Mouse (Mus musculus) liver, embryonic 14.5 days (tissue): ENCODE results near the gene Pde5a. TPM values are rescaled to one million over a fixed set of nuclear protein-coding genes. Genes with fewer than 3 reads are reported as not detected.

Experiments used
- ATAC-seq: fragments of 200-750 bp; cut with Nextera tagmentation; 2 replicates; pipeline ENCODE4 v1.8.0; 2017; ENCODE audit warnings: moderate number of reproducible peaks, mild to moderate bottlenecking, moderate library complexity; ENCODE audit not compliant: insufficient read depth
- DNase-seq, 3 experiments: peaks; one replicate each; pipeline ENCODE4 v3.0.0-alpha.2; 2012 to 2013; ENCODE audit warnings: low read depth in 3 of 3, low spot score in 3 of 3
- H3K27ac ChIP-seq: fragments of 300-500 bp; sonication (generic); 2 replicates; pipeline ENCODE4 v1.5.1; 2014; ENCODE audit warnings: moderate library complexity, mild to moderate bottlenecking, control low read depth, inconsistent platforms
- H3K27me3 ChIP-seq: fragments of 300-500 bp; sonication (generic); 2 replicates; pipeline ENCODE4 v1.6.1; 2014; ENCODE audit warnings: mild to moderate bottlenecking, low read length, moderate library complexity; ENCODE audit not compliant: control insufficient read depth, insufficient read depth
- H3K36me3 ChIP-seq: fragments of 300-500 bp; sonication (generic); replicated peaks from 2 replicates; pipeline ENCODE4 v1.6.1; 2014; ENCODE audit warnings: low read depth; ENCODE audit not compliant: control insufficient read depth, insufficient read depth
- H3K4me1 ChIP-seq, 2 experiments: fragments of 200-500 bp in 1 of 2; fragments of 300-500 bp in 1 of 2; sonication (generic) in 1 of 2; replicated peaks; 2 replicates each; pipeline ENCODE4 v1.6.1; 2012 to 2014; ENCODE audit warnings: antibody characterized with exemption in 1 of 2, inconsistent platforms in 1 of 2, low read length in 1 of 2; ENCODE audit not compliant: control insufficient read depth in 2 of 2, insufficient read depth in 2 of 2
- H3K4me2 ChIP-seq: fragments of 300-500 bp; sonication (generic); 2 replicates; pipeline ENCODE4 v1.6.1; 2014; ENCODE audit warnings: low read depth, mild to moderate bottlenecking, control low read depth, moderate library complexity
- H3K4me3 ChIP-seq, 2 experiments: fragments of 200-500 bp in 1 of 2; fragments of 300-500 bp in 1 of 2; sonication (generic) in 1 of 2; 2 replicates each; pipeline ENCODE4 v1.5.1; 2012 to 2014; ENCODE audit warnings: low read depth in 2 of 2, low read length in 2 of 2, mild to moderate bottlenecking in 2 of 2, control low read depth in 1 of 2, inconsistent platforms in 1 of 2, moderate library complexity in 1 of 2; ENCODE audit not compliant: insufficient read depth in 1 of 2
- H3K9ac ChIP-seq: fragments of 300-500 bp; sonication (generic); replicated peaks from 2 replicates; pipeline ENCODE4 v1.6.1; 2014; ENCODE audit warnings: mild to moderate bottlenecking, control low read depth, moderate library complexity
- H3K9me3 ChIP-seq: fragments of 300-500 bp; sonication (generic); 2 replicates; pipeline ENCODE4 v1.6.1; 2016; ENCODE audit warnings: low read length, mixed read lengths; ENCODE audit not compliant: control insufficient read depth
- CTCF ChIP-seq: IDR thresholded peaks from 2 replicates; pipeline ENCODE4 v1.5.1; 2016; ENCODE audit warnings: antibody characterized with exemption, low read depth, control low read depth
- EP300 ChIP-seq: IDR thresholded peaks from 2 replicates; pipeline ENCODE4 v1.6.1; 2016; ENCODE audit warnings: antibody characterized with exemption, low read depth
- WGBS: fragments of 180-500 bp; shearing (Covaris S2); extraction: QIAGEN DNeasy Blood & Tissue Kit; methylation state at CpG from one replicate; pipeline ENCODE4 v1.1.7; 2014; ENCODE audit not compliant: insufficient replicate concordance; 5-methylcytosine and 5-hydroxymethylcytosine counted together
- polyA plus RNA-seq, 2 experiments: library from polyadenylated mRNA; depleted of rRNA in 1 of 2; stranded (reverse) in 1 of 2; unstranded in 1 of 2; fragments of >200 nt; fragmentation: Nextera tagmentation in 1 of 2; extraction: Ambion mirVana in 1 of 2; gene quantifications; 2 replicates each; pipeline versions ENCODE4 v1.2.1 to v1.2.3; 2012 to 2014

Pde5a gene
- polyA plus RNA-seq, 2 experiments = 1.0 to 1.5 TPM

- Histone ChIP-seq H3K36me3 (no peaks in the 10 kb centered on the region), H3K9ac (no peak overlapping the region), H3K4me1 (no peaks in the 10 kb centered on the region), H3K27me3 (peaks cover 20% of the 10 kb centered on the region), H3K4me2 (peak overlapping the region; percentile 73), H3K9me3 (no peaks in the 10 kb centered on the region), H3K4me3 (peak overlapping the region; percentile 52 to 58), H3K27ac (no peak overlapping the region)
- WGBS = 5% methylated on average over 13 of the region's 13 CpGs
- no peak for ATAC-seq
- TF ChIP-seq CTCF (no peak), EP300 (no peak)
- no peak for DNase-seq
Observed at GRCm38 (mm10) chr3:122730741-122731235, 2.0 kb downstream of the Pde5a start.

GRCm38 (mm10) chr3:122733806-122734205 is 5.1 kb downstream of the Pde5a start:
- Histone ChIP-seq H3K4me3 (no peak overlapping the region), H3K4me2 (no peak overlapping the region), H3K9me3 (no peaks in the 10 kb centered on the region), H3K27me3 (peaks cover 20% of the 10 kb centered on the region), H3K36me3 (no peaks in the 10 kb centered on the region), H3K27ac (no peak overlapping the region), H3K4me1 (no peaks in the 10 kb centered on the region), H3K9ac (no peak overlapping the region)
- DNase-seq = no peak
- no peak for ATAC-seq
- 58% methylated on average over 3 of the region's 3 CpGs for WGBS
- no peak for TF ChIP-seq CTCF
- TF ChIP-seq EP300 = no peak

- no peaks in the 10 kb centered on the region for H3K36me3 ChIP-seq
- H3K4me1 ChIP-seq = no peaks in the 10 kb centered on the region
- TF ChIP-seq CTCF (no peak), EP300 (no peak)
- DNase-seq (no peak), ATAC-seq (no peak)
- H3K27ac ChIP-seq = no peak overlapping the region
- no peak overlapping the region for H3K4me2 ChIP-seq
- WGBS = 61% methylated on average over 6 of the region's 6 CpGs
- H3K27me3 ChIP-seq = peaks cover 15% of the 10 kb centered on the region
- H3K9me3 ChIP-seq = no peaks in the 10 kb centered on the region
- no peak overlapping the region for H3K4me3 ChIP-seq
- no peak overlapping the region for H3K9ac ChIP-seq
Observed at GRCm38 (mm10) chr3:122734329-122734728, 5.6 kb downstream of the Pde5a start.

- no peak overlapping the region for H3K4me2 ChIP-seq
- H3K4me3 ChIP-seq = no peak overlapping the region
- H3K9ac ChIP-seq = no peak overlapping the region
- TF ChIP-seq CTCF = no peak
- TF ChIP-seq EP300 = no peak
- no peaks in the 10 kb centered on the region for H3K36me3 ChIP-seq
- DNase-seq (no peak), ATAC-seq (no peak)
- WGBS = 86% methylated on average over 15 of the region's 15 CpGs
- H3K27ac ChIP-seq = no peak overlapping the region
- H3K27me3 ChIP-seq = no peaks in the 10 kb centered on the region
- H3K4me1 ChIP-seq = no peaks in the 10 kb centered on the region
- no peaks in the 10 kb centered on the region for H3K9me3 ChIP-seq
Observed at GRCm38 (mm10) chr3:122739460-122739859, 10.7 kb downstream of the Pde5a start.

- no peak for ATAC-seq
- TF ChIP-seq CTCF (no peak), EP300 (no peak)
- no peak overlapping the region for H3K4me2 ChIP-seq
- H3K9me3 ChIP-seq = no peaks in the 10 kb centered on the region
- no peaks in the 10 kb centered on the region for H3K27me3 ChIP-seq
- WGBS = 42% methylated on average over 3 of the region's 3 CpGs
- H3K4me3 ChIP-seq = no peak overlapping the region
- H3K36me3 ChIP-seq = no peaks in the 10 kb centered on the region
- H3K9ac ChIP-seq = no peak overlapping the region
- H3K4me1 ChIP-seq = no peaks in the 10 kb centered on the region
- no peak for DNase-seq
- no peak overlapping the region for H3K27ac ChIP-seq
Observed at GRCm38 (mm10) chr3:122744265-122744664, 15.5 kb downstream of the Pde5a start.
